Mouse (Mus musculus) MEL (cell line): ENCODE results near the gene Arhgap40. TPM values are rescaled to one million over a fixed set of nuclear protein-coding genes. Genes with fewer than 3 reads are reported as not detected.

Experiments used
- DNase-seq: peaks from one replicate; pipeline ENCODE4 v3.0.0; 2011; ENCODE audit warnings: low read depth, low spot score
- H3K27ac ChIP-seq: 2 replicates; pipeline ENCODE4 v1.5.1; 2012; ENCODE audit warnings: low read depth, mild to moderate bottlenecking, control low read depth, low read length, moderate library complexity; ENCODE audit not compliant: control insufficient read depth
- H3K27me3 ChIP-seq, 2 experiments: fragments of 150-350 bp in 1 of 2; sonication (generic) in 1 of 2; 2 replicates each; pipeline ENCODE4 v1.6.1; 2012; ENCODE audit warnings: low read length in 2 of 2, mild to moderate bottlenecking in 2 of 2, improper control_type of control experiment in 1 of 2, moderate library complexity in 1 of 2; ENCODE audit not compliant: insufficient read depth in 2 of 2, control insufficient read depth in 1 of 2
- H3K36me3 ChIP-seq, 2 experiments: 2 replicates each; pipeline ENCODE4 v1.6.1; 2012 to 2014; ENCODE audit warnings: low read length in 2 of 2, improper control_type of control experiment in 1 of 2, inconsistent platforms in 1 of 2, mild to moderate bottlenecking in 1 of 2; ENCODE audit not compliant: insufficient read depth in 2 of 2, control insufficient read depth in 1 of 2
- H3K4me1 ChIP-seq, 2 experiments: fragments of 150-350 bp in 1 of 2; sonication (generic) in 1 of 2; 2 replicates each; pipeline ENCODE4 v1.6.1; 2012; ENCODE audit warnings: low read length in 2 of 2, improper control_type of control experiment in 1 of 2, mild to moderate bottlenecking in 1 of 2; ENCODE audit not compliant: insufficient read depth in 2 of 2, control insufficient read depth in 1 of 2
- H3K4me3 ChIP-seq, 2 experiments: fragments of 150-350 bp in 1 of 2; sonication (generic) in 1 of 2; 2 replicates each; pipeline ENCODE4 v1.5.1; 2012; ENCODE audit warnings: low read depth in 2 of 2, low read length in 2 of 2, mild to moderate bottlenecking in 2 of 2, moderate library complexity in 2 of 2, control low read depth in 1 of 2, improper control_type of control experiment in 1 of 2; ENCODE audit not compliant: control insufficient read depth in 1 of 2, insufficient read depth in 1 of 2
- H3K79me2 ChIP-seq: 2 replicates; pipeline ENCODE4 v1.6.1; 2012; ENCODE audit warnings: mild to moderate bottlenecking, low read length, moderate library complexity; ENCODE audit not compliant: control insufficient read depth, poor library complexity, insufficient read depth
- H3K9ac ChIP-seq: 2 replicates; pipeline ENCODE4 v1.6.1; 2012; ENCODE audit warnings: low read depth, mild to moderate bottlenecking, control low read depth, low read length, moderate library complexity; ENCODE audit not compliant: control insufficient read depth, poor library complexity, severe bottlenecking
- H3K9me3 ChIP-seq: fragments of 150-350 bp; sonication (generic); replicated peaks from 2 replicates; pipeline ENCODE4 v1.6.1; 2012; ENCODE audit warnings: mild to moderate bottlenecking, low read length, improper control_type of control experiment, moderate library complexity; ENCODE audit not compliant: insufficient read depth
- BHLHE40 ChIP-seq: IDR thresholded peaks from 2 replicates; pipeline ENCODE4 v1.6.1; 2012; ENCODE audit warnings: low read depth, mild to moderate bottlenecking, inconsistent platforms, low read length, improper control_type of control experiment, borderline replicate concordance
- E2F4 ChIP-seq: IDR thresholded peaks from 2 replicates; pipeline ENCODE4 v1.6.1; 2011; ENCODE audit warnings: low read depth, low read length, improper control_type of control experiment, borderline replicate concordance
- ETS1 ChIP-seq: IDR thresholded peaks from 2 replicates; pipeline ENCODE4 v1.6.1; 2012; ENCODE audit warnings: low read depth, mild to moderate bottlenecking, inconsistent platforms, low read length, improper control_type of control experiment, moderate library complexity
- HCFC1 ChIP-seq: IDR thresholded peaks from 2 replicates; pipeline ENCODE4 v1.6.1; 2012; ENCODE audit warnings: low read depth, mild to moderate bottlenecking, inconsistent platforms, low read length, improper control_type of control experiment, moderate library complexity
- JUND ChIP-seq: IDR thresholded peaks from 2 replicates; pipeline ENCODE4 v1.6.1; 2011; ENCODE audit warnings: low read depth, mild to moderate bottlenecking, improper control_type of control experiment, low read length
- KAT2A ChIP-seq: conservative IDR thresholded peaks from 2 replicates; pipeline ENCODE4 v1.6.1; 2012; ENCODE audit warnings: low read depth, low read length, improper control_type of control experiment, inconsistent platforms
- MAFK ChIP-seq: IDR thresholded peaks from 2 replicates; pipeline ENCODE4 v1.6.1; 2011; ENCODE audit warnings: low read depth, mild to moderate bottlenecking, low read length, improper control_type of control experiment, borderline replicate concordance
- MAX ChIP-seq: IDR thresholded peaks from 2 replicates; pipeline ENCODE4 v1.6.1; 2011; ENCODE audit warnings: low read length, improper control_type of control experiment
- MAZ ChIP-seq: IDR thresholded peaks from 2 replicates; pipeline ENCODE4 v1.6.1; 2012; ENCODE audit warnings: low read depth, mild to moderate bottlenecking, inconsistent platforms, low read length, improper control_type of control experiment
- MEF2A ChIP-seq: IDR thresholded peaks from 2 replicates; pipeline ENCODE4 v1.6.1; 2014; ENCODE audit warnings: low read depth, mild to moderate bottlenecking, inconsistent platforms, low read length, improper control_type of control experiment; ENCODE audit not compliant: poor library complexity, insufficient replicate concordance, severe bottlenecking; ENCODE audit errors: extremely low read depth
- MYB ChIP-seq: IDR thresholded peaks from 2 replicates; pipeline ENCODE4 v1.6.1; 2011; ENCODE audit warnings: mild to moderate bottlenecking, low read depth, low read length, improper control_type of control experiment
- MYC ChIP-seq: IDR thresholded peaks from 2 replicates; pipeline ENCODE4 v1.6.1; 2011; ENCODE audit warnings: low read depth, mild to moderate bottlenecking, low read length, improper control_type of control experiment, moderate library complexity
- NELFE ChIP-seq: IDR thresholded peaks from 2 replicates; pipeline ENCODE4 v1.6.1; 2011; ENCODE audit warnings: low read depth, low read length, improper control_type of control experiment
- NRF1 ChIP-seq: IDR thresholded peaks from 2 replicates; pipeline ENCODE4 v1.6.1; 2014; ENCODE audit warnings: low read depth, mild to moderate bottlenecking, inconsistent platforms, low read length, improper control_type of control experiment, moderate library complexity; ENCODE audit not compliant: poor library complexity, insufficient read depth, severe bottlenecking
- POLR2A ChIP-seq, 2 experiments: IDR thresholded peaks; 2 replicates each; pipeline ENCODE4 v1.6.1; 2011 to 2012; ENCODE audit warnings: low read length in 2 of 2, mild to moderate bottlenecking in 2 of 2, control low read depth in 1 of 2, improper control_type of control experiment in 1 of 2, low read depth in 1 of 2, moderate library complexity in 1 of 2; ENCODE audit not compliant: control insufficient read depth in 1 of 2, insufficient read depth in 1 of 2, poor library complexity in 1 of 2
- POLR2AphosphoS5 ChIP-seq: IDR thresholded peaks from 2 replicates; pipeline ENCODE4 v1.6.1; 2012; ENCODE audit warnings: low read depth, borderline replicate concordance, mild to moderate bottlenecking, inconsistent platforms, low read length, moderate library complexity, mixed read lengths
- RAD21 ChIP-seq: IDR thresholded peaks from 2 replicates; pipeline ENCODE4 v1.6.1; 2011; ENCODE audit warnings: mild to moderate bottlenecking, low read depth, low read length, improper control_type of control experiment
- RCOR1 ChIP-seq: IDR thresholded peaks from 2 replicates; pipeline ENCODE4 v1.6.1; 2012; ENCODE audit warnings: low read depth, mild to moderate bottlenecking, inconsistent platforms, low read length, improper control_type of control experiment
- SMC3 ChIP-seq: IDR thresholded peaks from 2 replicates; pipeline ENCODE4 v1.6.1; 2011; ENCODE audit warnings: low read depth, low read length, improper control_type of control experiment
- TBP ChIP-seq: IDR thresholded peaks from 2 replicates; pipeline ENCODE4 v1.8.0; 2011; ENCODE audit warnings: low read depth, low read length, improper control_type of control experiment
- UBTF ChIP-seq: IDR thresholded peaks from 2 replicates; pipeline ENCODE4 v1.6.1; 2012; ENCODE audit warnings: low read depth, mild to moderate bottlenecking, inconsistent platforms, low read length, improper control_type of control experiment, moderate library complexity, borderline replicate concordance; ENCODE audit not compliant: insufficient read depth
- USF1 ChIP-seq: IDR thresholded peaks from 2 replicates; pipeline ENCODE4 v1.6.1; 2014; ENCODE audit warnings: low read depth, mild to moderate bottlenecking, inconsistent platforms, low read length, improper control_type of control experiment, moderate library complexity
- USF2 ChIP-seq, 2 experiments: IDR thresholded peaks; 2 replicates each; pipeline ENCODE4 v1.6.1; 2011 to 2012; ENCODE audit warnings: improper control_type of control experiment in 2 of 2, low read length in 2 of 2, borderline replicate concordance in 1 of 2, inconsistent platforms in 1 of 2, low read depth in 1 of 2, mild to moderate bottlenecking in 1 of 2; ENCODE audit not compliant: insufficient read depth in 1 of 2
- ZC3H11A ChIP-seq: IDR thresholded peaks from 2 replicates; pipeline ENCODE4 v1.6.1; 2012; ENCODE audit warnings: low read depth, mild to moderate bottlenecking, inconsistent platforms, low read length, improper control_type of control experiment
- ZMIZ1 ChIP-seq: IDR thresholded peaks from 2 replicates; pipeline ENCODE4 v1.6.1; 2012; ENCODE audit warnings: low read depth, mild to moderate bottlenecking, inconsistent platforms, low read length, improper control_type of control experiment, moderate library complexity
- ZNF384 ChIP-seq: IDR thresholded peaks from 2 replicates; pipeline ENCODE4 v1.6.1; 2012; ENCODE audit warnings: low read depth, mild to moderate bottlenecking, inconsistent platforms, low read length, improper control_type of control experiment
- polyA plus RNA-seq, 2 experiments: library from polyadenylated mRNA; stranded (reverse) in 1 of 2; unstranded in 1 of 2; fragments of >175 nt in 1 of 2; fragments of >200 nt in 1 of 2; gene quantifications; 2 replicates each; pipeline versions ENCODE4 v1.2.1 to v1.2.4; 2012; ENCODE audit warnings: low replicate concordance in 2 of 2, low read depth in 1 of 2; ENCODE audit not compliant: insufficient read length in 2 of 2, insufficient read depth in 1 of 2, missing spikeins in 1 of 2
- total RNA-seq: library from RNA; depleted of rRNA; stranded (reverse); fragments of 300-350 nt; gene quantifications from 2 replicates; pipeline ENCODE4 v1.2.3, GENCODE M21; 2012

Arhgap40 gene
- total and polyA plus RNA-seq, 3 experiments = not detected

GRCm38 (mm10) chr2:158477640-158478039, 35.0 kb upstream of the Arhgap40 start:
- H3K36me3 ChIP-seq = peaks cover 0 to 9% of the 10 kb centered on the region in 2 experiments; a peak in 2 of 4 replicates
- H3K79me2 ChIP-seq = no peaks in the 10 kb centered on the region
- no peak for DNase-seq
- no peak overlapping the region for H3K27ac ChIP-seq
- H3K27me3 ChIP-seq = no peaks in the 10 kb centered on the region
- TF ChIP-seq MAX (no peak), NRF1 (no peak), ZC3H11A (no peak), E2F4 (no peak), MAFK (no peak), ZNF384 (no peak), MYC (no peak), MEF2A (no peak), SMC3 (no peak), RCOR1 (no peak), KAT2A (no peak), BHLHE40 (no peak), POLR2A (IDR thresholded peaks at IDR 0.05; ENCODE audit: control insufficient read depth in 1 of 2, insufficient read depth in 1 of 2, low read depth in 1 of 2, low read length in 2 of 2, poor library complexity in 1 of 2) (no peak), HCFC1 (no peak), RAD21 (no peak), NELFE (no peak)
- H3K9ac ChIP-seq = no peak overlapping the region
- no peak overlapping the region for H3K4me3 ChIP-seq
- no peaks in the 10 kb centered on the region for H3K9me3 ChIP-seq
- no peaks in the 10 kb centered on the region for H3K4me1 ChIP-seq

- TF ChIP-seq RCOR1 (no peak), MAFK (no peak), POLR2A (IDR thresholded peaks at IDR 0.05; ENCODE audit: control insufficient read depth in 1 of 2, insufficient read depth in 1 of 2, low read depth in 1 of 2, low read length in 2 of 2, poor library complexity in 1 of 2) (no peak), RAD21 (no peak), ETS1 (no peak), JUND (no peak), SMC3 (no peak), MYB (no peak), MAZ (no peak), ZMIZ1 (no peak), POLR2AphosphoS5 (no peak), USF1 (no peak), MEF2A (no peak), TBP (no peak), ZC3H11A (no peak), USF2 (IDR thresholded peaks at IDR 0.05; ENCODE audit: borderline replicate concordance in 1 of 2, insufficient read depth in 1 of 2, low read depth in 1 of 2, low read length in 2 of 2) (no peak), UBTF (no peak)
- Histone ChIP-seq H3K4me3 (no peak overlapping the region), H3K9me3 (no peaks in the 10 kb centered on the region), H3K4me1 (no peaks in the 10 kb centered on the region), H3K27ac (no peak overlapping the region), H3K36me3 (peaks cover 0 to under 1% of the 10 kb centered on the region in 2 experiments; a peak in 2 of 4 replicates), H3K9ac (no peak overlapping the region), H3K27me3 (no peaks in the 10 kb centered on the region), H3K79me2 (no peaks in the 10 kb centered on the region)
- DNase-seq = no peak
Observed at GRCm38 (mm10) chr2:158498457-158498856, 14.1 kb upstream of the Arhgap40 start.
